Mouse (Mus musculus) neural tube, postnatal 0 days (tissue): ENCODE measurements around the gene Vmn2r109. TPM values are rescaled to one million over a fixed set of nuclear protein-coding genes. Genes with fewer than 3 reads are reported as not detected.

ENCODE experiments used
- polyA plus RNA-seq: library from polyadenylated mRNA; unstranded; fragments of >200 nt; fragmentation: Nextera tagmentation; extraction: Ambion mirVana; gene quantifications from 2 replicates; pipeline ENCODE4 v1.2.1, GENCODE M21; 2015

Vmn2r109 gene
- polyA plus RNA-seq: not detected in 2 replicates

GRCm38 (mm10) chr17:20564656-20565055, at the start of gene Vmn2r109:
Gene Vmn2r109, minus strand, starts transcription at chr17:20564756.

DNA sequence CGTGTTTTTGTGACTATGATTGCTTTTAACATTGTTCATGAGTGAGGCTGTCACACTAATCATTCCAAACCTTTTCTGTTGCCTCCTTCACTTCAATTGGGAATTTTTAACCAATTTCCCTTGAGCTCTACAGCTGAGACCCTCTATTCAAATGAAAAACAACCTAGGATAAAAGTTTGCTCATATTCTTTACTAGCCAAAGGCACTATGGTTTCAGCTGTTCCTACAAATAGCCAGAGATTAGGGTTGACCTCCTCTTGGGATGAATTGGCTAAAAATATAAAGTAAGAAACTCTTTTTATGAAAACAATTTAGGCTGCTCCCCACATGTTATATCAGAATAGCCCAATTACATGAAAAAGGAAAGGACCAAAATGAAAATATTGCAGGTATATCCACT, 31.8 kb upstream of the Vmn2r109 start, which contains the start of gene Vmn2r110:
Vmn2r110 (minus strand) TSS at position 101 of the 400 bp plus-strand sequence.

GRCm38 (mm10) chr17:20497858-20498257, 66.7 kb downstream of the Vmn2r109 start, which contains the start of gene Vmn1r225:
Gene Vmn1r225, plus strand, starts transcription at chr17:20498158.

Other genes with a start within 250 kb of the Vmn2r109 start
- gene Vmn2r107, start 219.5 kb downstream of the Vmn2r109 start, polyA plus RNA-seq: not detected in 2 replicates
- not detected in 2 replicates for gene Vmn1r224, start 150.6 kb downstream of the Vmn2r109 start, polyA plus RNA-seq
- gene Vmn2r108, start 83.4 kb downstream of the Vmn2r109 start, polyA plus RNA-seq: not detected in 2 replicates
- not detected in 2 replicates for gene Vmn1r225, start 66.6 kb downstream of the Vmn2r109 start, polyA plus RNA-seq
- gene Vmn2r110, start 31.7 kb upstream of the Vmn2r109 start, polyA plus RNA-seq: not detected in 2 replicates
- gene Fpr-rs3, start 60.1 kb upstream of the Vmn2r109 start, polyA plus RNA-seq: not detected in 2 replicates
- gene Vmn1r226, start 118.1 kb upstream of the Vmn2r109 start, polyA plus RNA-seq: not detected in 2 replicates
- gene Vmn1r227, start 165.1 kb upstream of the Vmn2r109 start, polyA plus RNA-seq: not detected in 2 replicates
- not detected in 2 replicates for gene Vmn1r228, start 221.4 kb upstream of the Vmn2r109 start, polyA plus RNA-seq
- not detected in 2 replicates for gene Vmn1r229, start 246.8 kb upstream of the Vmn2r109 start, polyA plus RNA-seq